Mouse (Mus musculus) liver, postnatal 0 days (tissue): ENCODE results near the gene Brf1. TPM values are rescaled to one million over a fixed set of nuclear protein-coding genes. Genes with fewer than 3 reads are reported as not detected.

Source experiments
- ATAC-seq: fragments of 200-750 bp; cut with Nextera tagmentation; 2 replicates; pipeline ENCODE4 v1.8.0; 2017; ENCODE audit warnings: mild to moderate bottlenecking, moderate library complexity
- DNase-seq: peaks from one replicate; pipeline ENCODE4 v3.0.0-alpha.2; 2016
- H3K27ac ChIP-seq: fragments of 300-500 bp; sonication (generic); 2 replicates; pipeline ENCODE4 v1.5.1; 2014; ENCODE audit warnings: antibody characterized with exemption, moderate library complexity, mild to moderate bottlenecking, low read depth
- H3K27me3 ChIP-seq: fragments of 300-500 bp; sonication (generic); 2 replicates; pipeline ENCODE4 v1.6.1; 2014; ENCODE audit warnings: low read length, control low read depth, mixed read lengths; ENCODE audit not compliant: insufficient read depth
- H3K36me3 ChIP-seq: fragments of 300-500 bp; sonication (generic); replicated peaks from 2 replicates; pipeline ENCODE4 v1.6.1; 2014; ENCODE audit warnings: mild to moderate bottlenecking, control low read depth, low read length, moderate library complexity, mixed read lengths; ENCODE audit not compliant: insufficient read depth
- H3K4me1 ChIP-seq: fragments of 300-500 bp; sonication (generic); 2 replicates; pipeline ENCODE4 v1.6.1; 2014; ENCODE audit warnings: antibody characterized with exemption, mild to moderate bottlenecking, control low read depth; ENCODE audit not compliant: insufficient read depth
- H3K4me2 ChIP-seq: fragments of 300-500 bp; sonication (generic); 2 replicates; pipeline ENCODE4 v1.6.1; 2014; ENCODE audit warnings: low read depth, mild to moderate bottlenecking, low read length, moderate library complexity, mixed read lengths
- H3K4me3 ChIP-seq: fragments of 300-500 bp; sonication (generic); 2 replicates; pipeline ENCODE4 v1.5.1; 2014; ENCODE audit warnings: low read depth, low read length
- H3K9ac ChIP-seq: fragments of 300-500 bp; sonication (generic); replicated peaks from 2 replicates; pipeline ENCODE4 v1.6.1; 2014; ENCODE audit warnings: mild to moderate bottlenecking, moderate library complexity
- H3K9me3 ChIP-seq: fragments of 300-500 bp; sonication (generic); 2 replicates; pipeline ENCODE4 v1.6.1; 2016; ENCODE audit warnings: mild to moderate bottlenecking, control low read depth, low read length, mixed read lengths
- CTCF ChIP-seq: sonication (generic); IDR thresholded peaks from 2 replicates; pipeline ENCODE4 v1.5.1; 2016; ENCODE audit warnings: antibody characterized with exemption, low read depth
- EP300 ChIP-seq: IDR thresholded peaks from 2 replicates; pipeline ENCODE4 v1.6.1; 2016; ENCODE audit warnings: antibody characterized with exemption, low read depth, mild to moderate bottlenecking
- whole genome bisulfite sequencing: fragments of 180-500 bp; shearing (Covaris S2); extraction: QIAGEN DNeasy Blood & Tissue Kit; methylation state at CpG from one replicate; pipeline ENCODE4 v1.1.7; 2014; ENCODE audit not compliant: insufficient replicate concordance; 5-methylcytosine and 5-hydroxymethylcytosine counted together
- polyA plus RNA-seq: library from polyadenylated mRNA; unstranded; fragments of >200 nt; fragmentation: Nextera tagmentation; extraction: Ambion mirVana; gene quantifications from 2 replicates; pipeline ENCODE4 v1.2.1, GENCODE M21; 2015

The Brf1 gene
- polyA plus RNA-seq, 1 experiment from 2014 or later: 18.4 TPM

- no peaks in the 10 kb centered on the region for H3K9me3 ChIP-seq
- peaks cover 13% of the 10 kb centered on the region for H3K4me1 ChIP-seq
- peak within 1 kb of the TSS; percentile 77 for H3K4me2 ChIP-seq
- peak within 1 kb of the TSS; percentile 73 for H3K9ac ChIP-seq
- H3K27ac ChIP-seq: peak within 1 kb of the TSS; percentile 83
- ATAC-seq: peak; percentile 93
- no peaks in the 10 kb centered on the region for H3K36me3 ChIP-seq
- peak; percentile 88 for DNase-seq
- TF ChIP-seq EP300: no peak
- TF ChIP-seq CTCF: no peak
- 1% methylated on average over 57 of the region's 58 CpGs for WGBS
- peak within 1 kb of the TSS; percentile 66 for H3K4me3 ChIP-seq
- no peaks in the 10 kb centered on the region for H3K27me3 ChIP-seq
These were observed 58.5 kb downstream of the Brf1 start, which contains the start of gene Nudt14 for GRCm38 (mm10) chr12:112941776-112942713. Nudt14 (minus strand) TSS chr12:112942124.

GRCm38 (mm10) chr12:112941156-112941775, 59.2 kb downstream of the Brf1 start:
- DNase-seq: peak; percentile 57

GRCm38 (mm10) chr12:112940710-112941109, 59.8 kb downstream of the Brf1 start:
- no peaks in the 10 kb centered on the region for H3K9me3 ChIP-seq
- TF ChIP-seq EP300 (no peak), CTCF (no peak)
- no peaks in the 10 kb centered on the region for H3K27me3 ChIP-seq
- H3K9ac ChIP-seq: no peak overlapping the region
- 83% methylated on average over 9 of the region's 9 CpGs for WGBS
- no peak for ATAC-seq
- no peaks in the 10 kb centered on the region for H3K36me3 ChIP-seq
- H3K4me2 ChIP-seq: no peak overlapping the region
- peaks cover 13% of the 10 kb centered on the region for H3K4me1 ChIP-seq
- no peak for DNase-seq
- no peak overlapping the region for H3K27ac ChIP-seq
- H3K4me3 ChIP-seq: no peak overlapping the region

More at GRCm38 (mm10) chr12:112941156-112941775, 59.2 kb downstream of the Brf1 start:
- Histone ChIP-seq H3K36me3 (no peaks in the 10 kb centered on the region), H3K4me2 (peak overlapping the region; percentile 77), H3K9ac (peak overlapping the region; percentile 73; the same call in 1 of the 2 replicates), H3K27me3 (no peaks in the 10 kb centered on the region), H3K4me3 (peak overlapping the region; percentile 66), H3K27ac (peak overlapping the region; percentile 83; the same call in 1 of the 2 replicates), H3K9me3 (no peaks in the 10 kb centered on the region), H3K4me1 (peaks cover 13% of the 10 kb centered on the region)
- peak; percentile 16; the same call in 1 of the 2 replicates for ATAC-seq
- no peak for TF ChIP-seq CTCF
- TF ChIP-seq EP300: no peak
- WGBS: 38% methylated on average over 10 of the region's 10 CpGs

- no peak overlapping the region for H3K27ac ChIP-seq
- no peaks in the 10 kb centered on the region for H3K36me3 ChIP-seq
- no peak for TF ChIP-seq CTCF
- TF ChIP-seq EP300: no peak
- ATAC-seq (no peak), DNase-seq (no peak)
- no peak overlapping the region for H3K4me3 ChIP-seq
- WGBS: 90% methylated on average over 4 of the region's 4 CpGs
- H3K9me3 ChIP-seq: no peaks in the 10 kb centered on the region
- H3K9ac ChIP-seq: no peak overlapping the region
- H3K4me1 ChIP-seq: peaks cover 13% of the 10 kb centered on the region
- H3K27me3 ChIP-seq: no peaks in the 10 kb centered on the region
- no peak overlapping the region for H3K4me2 ChIP-seq
These were observed 60.3 kb downstream of the Brf1 start for GRCm38 (mm10) chr12:112940238-112940637.

- H3K9ac ChIP-seq: no peak overlapping the region
- DNase-seq: no peak
- no peak overlapping the region for H3K4me3 ChIP-seq
- no peak for ATAC-seq
- TF ChIP-seq CTCF (peak; percentile 59), EP300 (no peak)
- 67% methylated on average over 10 of the region's 10 CpGs for WGBS
- no peak overlapping the region for H3K27ac ChIP-seq
- H3K27me3 ChIP-seq: no peaks in the 10 kb centered on the region
- H3K36me3 ChIP-seq: no peaks in the 10 kb centered on the region
- no peaks in the 10 kb centered on the region for H3K9me3 ChIP-seq
- H3K4me1 ChIP-seq: peaks cover 13% of the 10 kb centered on the region
- no peak overlapping the region for H3K4me2 ChIP-seq
These were observed 61.5 kb downstream of the Brf1 start for GRCm38 (mm10) chr12:112938873-112939565.

- no peak overlapping the region for H3K4me3 ChIP-seq
- DNase-seq: no peak
- H3K9me3 ChIP-seq: no peaks in the 10 kb centered on the region
- TF ChIP-seq EP300 (no peak), CTCF (no peak)
- H3K36me3 ChIP-seq: no peaks in the 10 kb centered on the region
- no peak overlapping the region for H3K27ac ChIP-seq
- H3K27me3 ChIP-seq: no peaks in the 10 kb centered on the region
- no peak for ATAC-seq
- no peak overlapping the region for H3K9ac ChIP-seq
- no peak overlapping the region for H3K4me2 ChIP-seq
- WGBS: 84% methylated on average over 10 of the region's 10 CpGs
- H3K4me1 ChIP-seq: peaks cover 13% of the 10 kb centered on the region
These were observed 62.1 kb downstream of the Brf1 start for GRCm38 (mm10) chr12:112938366-112938765.
